Mouse (Mus musculus) heart, adult 2 months (tissue): ENCODE measurements around the gene Il33. TPM values are rescaled to one million over a fixed set of nuclear protein-coding genes. Genes with fewer than 3 reads are reported as not detected.

Experiments
- DNase-seq, 2 experiments: peaks; one replicate each; pipeline ENCODE4 v3.0.0; 2021
- H3K27ac ChIP-seq: fragments of 200-600 bp; 2 replicates; pipeline ENCODE4 v1.8.1; 2022
- H3K27me3 ChIP-seq: fragments of 200-500 bp; 2 replicates; pipeline ENCODE4 v1.6.1; 2012; ENCODE audit warnings: mild to moderate bottlenecking, low read length, inconsistent platforms, mixed read lengths; ENCODE audit not compliant: control insufficient read depth, insufficient read depth
- H3K36me3 ChIP-seq: fragments of 200-500 bp; 2 replicates; pipeline ENCODE4 v1.6.1; 2012; ENCODE audit warnings: low read length, inconsistent platforms; ENCODE audit not compliant: control insufficient read depth, insufficient read depth
- H3K4me1 ChIP-seq: fragments of 200-500 bp; 2 replicates; pipeline ENCODE4 v1.6.1; 2011; ENCODE audit warnings: low read length; ENCODE audit not compliant: control insufficient read depth, insufficient read depth
- H3K4me3 ChIP-seq: fragments of 200-600 bp; 2 replicates; pipeline ENCODE4 v1.8.1; 2022
- H3K79me2 ChIP-seq: fragments of 200-500 bp; replicated peaks from 2 replicates; pipeline ENCODE4 v1.6.1; 2012; ENCODE audit warnings: mild to moderate bottlenecking, inconsistent platforms, low read length, moderate library complexity, mixed read lengths; ENCODE audit not compliant: control insufficient read depth, insufficient read depth
- H3K9ac ChIP-seq: fragments of 200-500 bp; 2 replicates; pipeline ENCODE4 v1.6.1; 2012; ENCODE audit warnings: low read depth, mild to moderate bottlenecking, control low read depth, inconsistent platforms, low read length, mixed read lengths
- CTCF ChIP-seq: fragments of 200-600 bp; IDR thresholded peaks from 2 replicates; pipeline ENCODE4 v1.8.1; 2022; ENCODE audit warnings: antibody characterized with exemption, mild to moderate bottlenecking, moderate library complexity
- EP300 ChIP-seq: fragments of 200-500 bp; IDR thresholded peaks from 2 replicates; pipeline ENCODE4 v1.6.1; 2011; ENCODE audit warnings: low read depth, low read length, control low read depth; ENCODE audit not compliant: insufficient read depth
- POLR2A ChIP-seq: fragments of 200-500 bp; IDR thresholded peaks from 2 replicates; pipeline ENCODE4 v1.6.1; 2011; ENCODE audit warnings: mild to moderate bottlenecking, low read depth, low read length, control low read depth; ENCODE audit not compliant: insufficient read depth
- WGBS: fragments of 180-500 bp; shearing (Covaris S2); methylation state at CpG from one replicate; pipeline ENCODE4 v1.1.7; 2018; 5-methylcytosine and 5-hydroxymethylcytosine counted together
- intact Hi-C: fragments of 180-260 bp; cut with DNase I; formaldehyde crosslinking; loops from one replicate; pipeline ENCODE4 v1.15.1; 2025
- polyA plus RNA-seq: library from polyadenylated mRNA; depleted of rRNA; stranded (reverse); fragments of >200 nt; gene quantifications from 2 replicates; pipeline ENCODE4 v1.2.3, GENCODE M21; 2012
- total RNA-seq, 2 experiments: library from RNA; stranded (reverse); gene quantifications; 2 replicates each; pipeline ENCODE4 v1.2.3; 2021

Gene Il33
- total and polyA plus RNA-seq, 3 experiments = 3.7 to 8.2 (median 5.7) TPM

GRCm38 (mm10) chr19:29961842-29962241 is 36.9 kb downstream of the Il33 start:
- WGBS = 41% methylated on average over 6 of the region's 6 CpGs
- TF ChIP-seq POLR2A (no peak), EP300 (no peak), CTCF (no peak)

GRCm38 (mm10) chr19:29963598-29964092 is 38.7 kb downstream of the Il33 start:
- no peak overlapping the region for H3K4me3 ChIP-seq
- H3K27me3 ChIP-seq = no peaks in the 10 kb centered on the region
- no peak overlapping the region for H3K9ac ChIP-seq
- 34% methylated on average over 2 of the region's 2 CpGs for WGBS
- intact Hi-C loops = no loop called here
- H3K4me1 ChIP-seq = 0 out of 2 replicates have a peak, but pooled peaks cover 1% of the 10 kb centered on the region
- no peaks in the 10 kb centered on the region for H3K79me2 ChIP-seq
- no peak overlapping the region for H3K27ac ChIP-seq
- no peak for TF ChIP-seq POLR2A
- no peak for DNase-seq
- H3K36me3 ChIP-seq = no peaks in the 10 kb centered on the region

More at GRCm38 (mm10) chr19:29961842-29962241, 36.9 kb downstream of the Il33 start:
- Histone ChIP-seq H3K36me3 (no peaks in the 10 kb centered on the region), H3K9ac (no peak overlapping the region), H3K79me2 (no peaks in the 10 kb centered on the region), H3K4me1 (0 out of 2 replicates have a peak, but pooled peaks cover 1% of the 10 kb centered on the region), H3K27ac (no peak overlapping the region), H3K27me3 (no peaks in the 10 kb centered on the region), H3K4me3 (no peak overlapping the region)
- intact Hi-C loops = no loop called here
- no peak for DNase-seq

GRCm38 (mm10) chr19:29967960-29968359 is 43.0 kb downstream of the Il33 start:
- Histone ChIP-seq H3K79me2 (no peaks in the 10 kb centered on the region), H3K27ac (no peak overlapping the region), H3K4me1 (peaks cover 2% of the 10 kb centered on the region), H3K9ac (no peak overlapping the region), H3K4me3 (no peak overlapping the region), H3K36me3 (no peaks in the 10 kb centered on the region; the same call in 1 of the 2 replicates), H3K27me3 (no peaks in the 10 kb centered on the region)
- intact Hi-C loops = no loop called here
- 87% methylated on average over 3 of the region's 3 CpGs for WGBS
- no peak for DNase-seq
- TF ChIP-seq EP300 (no peak), CTCF (no peak), POLR2A (no peak)

DNA sequence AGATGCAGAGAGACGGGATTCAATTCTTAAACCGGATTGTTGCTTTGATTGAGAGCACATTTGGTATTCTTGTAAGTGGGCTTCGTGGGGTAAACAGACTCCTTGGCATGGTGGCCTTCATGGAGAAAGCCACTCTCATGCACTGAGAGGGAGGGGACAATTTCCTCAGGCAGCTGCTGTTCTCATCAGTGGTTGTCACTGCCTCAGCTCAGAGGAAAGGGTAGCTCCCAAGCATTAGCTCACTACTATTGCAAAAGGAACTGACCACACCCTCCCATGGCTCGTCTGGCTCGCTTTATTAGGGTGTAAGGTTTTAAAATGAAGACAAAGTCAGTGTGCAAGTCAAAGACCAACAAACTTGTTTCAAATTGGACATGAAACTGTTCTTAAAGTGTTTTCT is 48.5 kb downstream of the Il33 start:
- no peaks in the 10 kb centered on the region; the same call in 1 of the 2 replicates for H3K36me3 ChIP-seq
- 47% methylated on average over 5 of the region's 5 CpGs for WGBS
- peak overlapping the region; percentile 3 for H3K27ac ChIP-seq
- no peak overlapping the region for H3K9ac ChIP-seq
- no peaks in the 10 kb centered on the region for H3K27me3 ChIP-seq
- peaks cover 2% of the 10 kb centered on the region for H3K4me1 ChIP-seq
- TF ChIP-seq POLR2A (no peak), CTCF (no peak), EP300 (peak; percentile 54; the same call in 1 of the 2 replicates)
- H3K4me3 ChIP-seq = no peak overlapping the region
- no peaks in the 10 kb centered on the region for H3K79me2 ChIP-seq
- DNase-seq = peak; percentile 47 to 68
- intact Hi-C loops = loop anchor here (10.0 kb wide), 1 partner anchor 151 kb away; no protein-coding TSS in a partner anchor

DNA sequence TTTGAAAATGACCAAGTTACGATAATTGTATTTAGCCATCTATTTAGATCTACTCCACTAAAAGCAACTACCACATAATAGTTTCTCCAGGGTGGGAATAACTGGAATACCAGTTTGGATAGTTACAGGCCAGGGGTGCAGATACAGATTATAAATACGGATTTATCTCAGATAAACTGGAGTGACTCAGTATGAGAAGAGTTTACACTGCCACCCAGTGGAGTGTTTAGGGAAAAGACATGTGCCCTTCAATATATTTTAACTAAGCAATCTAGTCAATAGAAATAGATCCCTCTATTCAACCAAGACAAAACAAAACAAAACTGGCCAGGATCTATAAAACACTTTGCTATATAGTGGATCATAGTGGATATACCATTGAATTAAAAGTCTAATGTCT is 53.9 kb downstream of the Il33 start:
- 51% methylated on average over 2 of the region's 2 CpGs for WGBS
- DNase-seq = no peak

GRCm38 (mm10) chr19:29979452-29980089 is 54.7 kb downstream of the Il33 start:
- Histone ChIP-seq H3K4me3 (no peak overlapping the region), H3K27ac (no peak overlapping the region), H3K36me3 (no peaks in the 10 kb centered on the region), H3K9ac (no peak overlapping the region), H3K27me3 (no peaks in the 10 kb centered on the region), H3K79me2 (no peaks in the 10 kb centered on the region), H3K4me1 (no peaks in the 10 kb centered on the region)
- no peak for DNase-seq
- TF ChIP-seq POLR2A = no peak
- no peak for TF ChIP-seq EP300
- TF ChIP-seq CTCF = no peak
- 73% methylated on average over 8 of the region's 8 CpGs for WGBS
- intact Hi-C loops = loop anchor here (1.0 to 10.0 kb wide), 3 partner anchors 145 to 295 kb away; no protein-coding TSS in a partner anchor

More for the DNA sequence above, 53.9 kb downstream of the Il33 start:
- no peaks in the 10 kb centered on the region for H3K36me3 ChIP-seq
- no peaks in the 10 kb centered on the region for H3K27me3 ChIP-seq
- intact Hi-C loops = loop anchor here (1.0 to 10.0 kb wide), 3 partner anchors 31 to 155 kb away; no protein-coding TSS in a partner anchor
- H3K9ac ChIP-seq = no peak overlapping the region
- H3K79me2 ChIP-seq = no peaks in the 10 kb centered on the region
- no peak overlapping the region for H3K4me3 ChIP-seq
- no peak overlapping the region for H3K27ac ChIP-seq
- TF ChIP-seq CTCF = peak; percentile 87
- no peak for TF ChIP-seq EP300
- no peaks in the 10 kb centered on the region; the same call in 1 of the 2 replicates for H3K4me1 ChIP-seq
